Mouse (Mus musculus) ES-E14 (cell line): ENCODE data around the gene Scnn1b.

Experiments
- CHD2 ChIP-seq: IDR thresholded peaks from 2 replicates; pipeline ENCODE4 v1.6.1; 2014; ENCODE audit warnings: mild to moderate bottlenecking, low read depth, low read length, inconsistent platforms
- HCFC1 ChIP-seq: IDR thresholded peaks from 2 replicates; pipeline ENCODE4 v1.6.1; 2012; ENCODE audit warnings: low read length, inconsistent platforms, borderline replicate concordance; ENCODE audit not compliant: insufficient read depth
- MAFK ChIP-seq: IDR thresholded peaks from 2 replicates; pipeline ENCODE4 v1.6.1; 2014; ENCODE audit warnings: mild to moderate bottlenecking, low read depth, low read length, inconsistent platforms; ENCODE audit not compliant: insufficient read depth
- ZC3H11A ChIP-seq: IDR thresholded peaks from 2 replicates; pipeline ENCODE4 v1.6.1; 2012; ENCODE audit warnings: low read depth, mild to moderate bottlenecking, inconsistent platforms, low read length, borderline replicate concordance

DNA sequence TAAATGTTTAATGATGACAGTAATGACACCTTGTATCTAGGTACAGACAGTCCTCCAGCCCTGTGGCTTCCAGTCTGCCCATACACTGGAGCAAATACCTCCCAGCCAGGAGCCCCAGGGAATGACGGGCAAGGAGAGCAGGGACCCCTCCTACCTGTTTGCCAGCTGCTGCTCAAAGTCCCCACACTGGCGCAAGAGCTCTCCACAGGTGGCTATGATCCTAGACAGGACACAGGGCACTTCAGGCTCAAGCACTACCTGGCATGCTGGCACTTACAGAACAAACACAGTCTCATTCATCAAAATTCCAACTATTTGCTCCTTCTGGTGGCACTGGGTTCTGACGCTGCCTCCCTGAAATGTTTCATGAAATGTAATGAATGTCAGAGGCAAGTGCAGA lies 76.2 kb downstream of the Scnn1b start:
- TF ChIP-seq CHD2: no peak
- no peak for TF ChIP-seq ZC3H11A
- no peak for TF ChIP-seq MAFK
- no peak for TF ChIP-seq HCFC1
